Mouse (Mus musculus): ENCODE results near the gene Nr4a3.

Nr4a3 gene

GRCm38 (mm10) chr4:48110331-48110730, 65.4 kb downstream of the Nr4a3 start:
- DNase-seq (ENCODE audit: low spot score): no peak

GRCm38 (mm10) chr4:48116191-48116590, 71.2 kb downstream of the Nr4a3 start:
- peak; percentile 39 for DNase-seq (ENCODE audit: low spot score)

GRCm38 (mm10) chr4:48124416-48124772, 79.4 kb downstream of the Nr4a3 start:
- DNase-seq (ENCODE audit: low spot score): no peak

GRCm38 (mm10) chr4:48124773-48125469, 80.0 kb downstream of the Nr4a3 start, which contains the start of gene Stx17:
Gene Stx17, plus strand, starts transcription at chr4:48124915.
- peak; percentile 81 for DNase-seq (ENCODE audit: low spot score)

- peak; percentile 40 for DNase-seq (ENCODE audit: low spot score)
Observed at GRCm38 (mm10) chr4:48130314-48130713, 85.4 kb downstream of the Nr4a3 start.

- no peak for DNase-seq (ENCODE audit: low spot score)
Observed at GRCm38 (mm10) chr4:48131606-48132005, 86.7 kb downstream of the Nr4a3 start.

GRCm38 (mm10) chr4:48132721-48133120, 87.8 kb downstream of the Nr4a3 start:
- peak; percentile 10 for DNase-seq (ENCODE audit: low spot score)

Data from lung, postnatal 25 days (tissue).